Mouse (Mus musculus) urinary bladder, postnatal 25 days (tissue): ENCODE results near the gene Cd96.
"Not testable (repeated sequence)": the region's sequence is repeated elsewhere in the genome, so short reads cannot be mapped to it uniquely, and the experiment has no call there.

ENCODE experiments used
- DNase-seq: peaks from one replicate; pipeline ENCODE4 v3.0.0; 2022; ENCODE audit warnings: low spot score

Cd96 gene

GRCm38 (mm10) chr16:46120020-46120419 lies at the start of gene Cd96:
TSS of gene Cd96 (minus strand) at chr16:46120251.
- no peak for DNase-seq

- DNase-seq = no peak
Observed at GRCm38 (mm10) chr16:46166971-46167370, 46.9 kb upstream of the Cd96 start.

- DNase-seq = no peak
Observed at GRCm38 (mm10) chr16:46165305-46165704, 45.3 kb upstream of the Cd96 start.

GRCm38 (mm10) chr16:46154832-46155231 lies 34.8 kb upstream of the Cd96 start, which contains the start of gene Gm4737:
TSS of gene Gm4737 (minus strand) at chr16:46155077.
- DNase-seq = not testable (repeated sequence)

GRCm38 (mm10) chr16:46151141-46151540 lies 31.1 kb upstream of the Cd96 start:
- no peak for DNase-seq

- DNase-seq = no peak
Observed at GRCm38 (mm10) chr16:46148661-46149341, 28.8 kb upstream of the Cd96 start.

GRCm38 (mm10) chr16:46146962-46147361 lies 26.9 kb upstream of the Cd96 start:
- no peak for DNase-seq

GRCm38 (mm10) chr16:46122238-46122637 lies 2.2 kb upstream of the Cd96 start:
- DNase-seq = no peak

- no peak for DNase-seq
Observed at GRCm38 (mm10) chr16:46121420-46121819, 1.4 kb upstream of the Cd96 start.

GRCm38 (mm10) chr16:46120607-46121006 lies 556 bp upstream of the Cd96 start:
- no peak for DNase-seq

- DNase-seq = no peak
Observed at GRCm38 (mm10) chr16:46117645-46118044, 2.4 kb downstream of the Cd96 start.

GRCm38 (mm10) chr16:46114727-46115126 lies 5.3 kb downstream of the Cd96 start:
- no peak for DNase-seq

GRCm38 (mm10) chr16:46109536-46109935 lies 10.5 kb downstream of the Cd96 start:
- DNase-seq = no peak

- no peak for DNase-seq
Observed at GRCm38 (mm10) chr16:46107431-46107830, 12.6 kb downstream of the Cd96 start.

- no peak for DNase-seq
Observed at GRCm38 (mm10) chr16:46104491-46104890, 15.6 kb downstream of the Cd96 start.

GRCm38 (mm10) chr16:46101748-46102147 lies 18.3 kb downstream of the Cd96 start:
- no peak for DNase-seq

GRCm38 (mm10) chr16:46100286-46100685 lies 19.8 kb downstream of the Cd96 start:
- DNase-seq = no peak

- DNase-seq = no peak
Observed at GRCm38 (mm10) chr16:46097421-46097820, 22.6 kb downstream of the Cd96 start.

- DNase-seq = peak; percentile 12
Observed at GRCm38 (mm10) chr16:46094478-46094877, 25.6 kb downstream of the Cd96 start.

GRCm38 (mm10) chr16:46092935-46093334 lies 27.1 kb downstream of the Cd96 start:
- DNase-seq = no peak

- no peak for DNase-seq
Observed at GRCm38 (mm10) chr16:46086874-46087473, 33.1 kb downstream of the Cd96 start.

- no peak for DNase-seq
Observed at GRCm38 (mm10) chr16:46068000-46068399, 52.1 kb downstream of the Cd96 start.

GRCm38 (mm10) chr16:46063278-46063677 lies 56.8 kb downstream of the Cd96 start:
- no peak for DNase-seq

GRCm38 (mm10) chr16:46046906-46047305 lies 73.1 kb downstream of the Cd96 start:
- DNase-seq = no peak
